Mouse (Mus musculus) hindbrain, embryonic 12.5 days (tissue): ENCODE results near the gene Cda. TPM values are rescaled to one million over a fixed set of nuclear protein-coding genes. Genes with fewer than 3 reads are reported as not detected.
A peak's percentile ranks its signal among the peaks of the same experiment; 100 is the strongest.

ENCODE experiments used
- ATAC-seq: fragments of 200-750 bp; cut with Nextera tagmentation; 2 replicates; pipeline ENCODE4 v1.8.0; 2017; ENCODE audit warnings: moderate TSS enrichment; ENCODE audit not compliant: low FRiP score
- H3K27ac ChIP-seq: fragments of 300-500 bp; sonication (generic); 2 replicates; pipeline ENCODE4 v1.5.1; 2016; ENCODE audit warnings: mild to moderate bottlenecking
- H3K27me3 ChIP-seq: fragments of 300-500 bp; sonication (generic); 2 replicates; pipeline ENCODE4 v1.6.1; 2016; ENCODE audit warnings: mild to moderate bottlenecking
- H3K36me3 ChIP-seq: fragments of 300-500 bp; sonication (generic); 2 replicates; pipeline ENCODE4 v1.6.1; 2016; ENCODE audit warnings: mild to moderate bottlenecking
- H3K4me1 ChIP-seq: fragments of 300-500 bp; sonication (generic); 2 replicates; pipeline ENCODE4 v1.6.1; 2016
- H3K4me2 ChIP-seq: fragments of 300-500 bp; sonication (generic); replicated peaks from 2 replicates; pipeline ENCODE4 v1.6.1; 2016; ENCODE audit warnings: mild to moderate bottlenecking
- H3K4me3 ChIP-seq: fragments of 300-500 bp; sonication (generic); 2 replicates; pipeline ENCODE4 v1.5.1; 2016; ENCODE audit warnings: mild to moderate bottlenecking
- H3K9ac ChIP-seq: fragments of 300-500 bp; sonication (generic); 2 replicates; pipeline ENCODE4 v1.6.1; 2016; ENCODE audit warnings: mild to moderate bottlenecking, moderate library complexity
- H3K9me3 ChIP-seq: fragments of 300-500 bp; sonication (generic); replicated peaks from 2 replicates; pipeline ENCODE4 v1.6.1; 2016; ENCODE audit warnings: mild to moderate bottlenecking
- WGBS: fragments of 180-500 bp; shearing (Covaris S2); methylation state at CpG from one replicate; pipeline ENCODE4 v1.1.7; 2016; 5-methylcytosine and 5-hydroxymethylcytosine counted together
- polyA plus RNA-seq: library from polyadenylated mRNA; unstranded; fragments of >200 nt; fragmentation: Nextera tagmentation; extraction: Ambion mirVana; gene quantifications from 2 replicates; pipeline ENCODE4 v1.2.1, GENCODE M21; 2016

The Cda gene
- polyA plus RNA-seq, 1 experiment from 2014 or later = 4.4 TPM

DNA sequence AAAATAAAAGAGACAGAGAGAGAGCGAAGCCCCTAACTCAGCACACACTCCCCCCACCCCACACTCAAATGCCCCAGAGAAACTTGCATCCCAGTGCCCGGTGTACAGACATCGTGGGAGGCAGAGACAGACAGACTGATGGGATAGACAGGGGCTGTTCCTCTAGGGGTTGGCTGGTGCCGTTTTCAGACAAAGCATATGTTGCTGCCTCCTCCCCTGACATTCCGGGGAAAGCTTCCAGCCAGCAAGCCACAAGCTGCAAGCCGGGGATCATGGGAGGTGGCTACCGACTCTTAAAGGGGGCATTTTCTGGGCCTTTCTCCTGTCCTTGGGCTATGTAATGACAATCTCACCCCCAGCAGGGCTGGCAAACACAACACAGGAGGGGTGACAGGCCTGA, 25.9 kb upstream of the Cda start:
- H3K4me3 ChIP-seq = no peak overlapping the region
- no peaks in the 10 kb centered on the region for H3K36me3 ChIP-seq
- no peak overlapping the region for H3K27ac ChIP-seq
- 60% methylated on average over 7 of the region's 7 CpGs for WGBS
- no peak overlapping the region for H3K4me2 ChIP-seq
- no peaks in the 10 kb centered on the region for H3K9me3 ChIP-seq
- H3K27me3 ChIP-seq = peaks cover 84% of the 10 kb centered on the region
- peaks cover 22% of the 10 kb centered on the region for H3K4me1 ChIP-seq
- no peak overlapping the region for H3K9ac ChIP-seq
- ATAC-seq = no peak

DNA sequence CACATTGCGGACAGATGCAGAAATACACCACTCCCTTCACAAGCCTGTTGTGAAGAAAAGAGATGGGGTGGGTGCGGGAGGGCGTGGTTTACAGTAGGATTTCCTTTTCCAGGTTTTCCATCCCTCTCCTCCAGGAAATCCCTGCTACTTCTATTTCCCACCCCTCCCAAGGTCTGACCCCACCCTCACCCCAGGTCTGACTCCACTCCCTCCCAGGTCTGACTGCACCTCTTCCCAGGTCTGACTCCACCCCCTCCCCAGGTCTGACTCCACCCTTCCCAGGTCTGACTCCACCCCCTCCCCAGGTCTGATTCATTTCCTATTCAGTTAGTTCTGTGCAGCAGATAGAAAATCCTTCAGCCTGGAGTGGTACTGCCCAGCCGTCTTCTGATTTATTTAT, 16.0 kb upstream of the Cda start:
- no peak overlapping the region for H3K4me3 ChIP-seq

DNA sequence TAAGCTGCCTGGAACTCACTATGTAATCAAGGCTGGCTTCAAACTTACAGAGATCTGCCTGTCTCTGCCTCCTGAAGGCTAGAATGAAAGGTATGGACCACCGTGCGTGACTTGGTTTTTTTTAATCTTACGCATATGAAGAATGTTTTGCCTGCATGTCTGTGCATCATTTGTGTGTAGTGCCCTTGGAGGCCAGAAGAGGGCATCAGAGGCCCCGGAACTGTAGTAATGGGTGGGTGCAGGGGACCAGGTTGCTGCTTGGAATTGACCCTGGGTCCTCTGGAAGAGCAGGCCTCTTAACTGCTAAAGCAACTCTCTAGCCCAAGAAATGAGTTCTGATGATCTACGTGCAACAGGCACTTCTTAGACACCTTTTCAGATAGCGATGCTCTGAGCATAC, 14.7 kb upstream of the Cda start:
- no peak for ATAC-seq
- Histone ChIP-seq H3K4me1 (peaks cover 17% of the 10 kb centered on the region), H3K4me2 (no peak overlapping the region), H3K9ac (no peak overlapping the region), H3K27ac (no peak overlapping the region), H3K27me3 (0 out of 2 replicates have a peak, but pooled peaks cover 6% of the 10 kb centered on the region), H3K36me3 (no peaks in the 10 kb centered on the region), H3K4me3 (no peak overlapping the region), H3K9me3 (no peaks in the 10 kb centered on the region)
- 81% methylated on average over 6 of the region's 6 CpGs for WGBS

More for the DNA sequence above, 16.0 kb upstream of the Cda start:
- Histone ChIP-seq H3K36me3 (no peaks in the 10 kb centered on the region), H3K27me3 (0 out of 2 replicates have a peak, but pooled peaks cover 6% of the 10 kb centered on the region), H3K4me2 (no peak overlapping the region), H3K27ac (no peak overlapping the region), H3K4me1 (peaks cover 17% of the 10 kb centered on the region), H3K9ac (no peak overlapping the region), H3K9me3 (no peaks in the 10 kb centered on the region)
- ATAC-seq = no peak
- WGBS = 51% methylated on average over 4 of the region's 4 CpGs

- ATAC-seq = peak; percentile 32
These were observed 12.4 kb upstream of the Cda start for GRCm38 (mm10) chr4:138380132-138380689.

GRCm38 (mm10) chr4:138379091-138379840, 11.5 kb upstream of the Cda start:
- Histone ChIP-seq H3K36me3 (no peaks in the 10 kb centered on the region), H3K4me2 (no peak overlapping the region), H3K4me1 (peaks cover 17% of the 10 kb centered on the region), H3K9ac (no peak overlapping the region), H3K27me3 (0 out of 2 replicates have a peak, but pooled peaks cover 3% of the 10 kb centered on the region), H3K9me3 (no peaks in the 10 kb centered on the region), H3K4me3 (no peak overlapping the region), H3K27ac (peak overlapping the region; percentile 66)
- ATAC-seq = peak; percentile 73
- 43% methylated on average over 14 of the region's 14 CpGs for WGBS

More at GRCm38 (mm10) chr4:138380132-138380689, 12.4 kb upstream of the Cda start:
- Histone ChIP-seq H3K9ac (no peak overlapping the region), H3K36me3 (no peaks in the 10 kb centered on the region), H3K4me3 (no peak overlapping the region), H3K27me3 (0 out of 2 replicates have a peak, but pooled peaks cover 6% of the 10 kb centered on the region), H3K27ac (no peak overlapping the region), H3K4me2 (no peak overlapping the region), H3K4me1 (peaks cover 17% of the 10 kb centered on the region), H3K9me3 (no peaks in the 10 kb centered on the region)
- WGBS = 40% methylated on average over 10 of the region's 10 CpGs

DNA sequence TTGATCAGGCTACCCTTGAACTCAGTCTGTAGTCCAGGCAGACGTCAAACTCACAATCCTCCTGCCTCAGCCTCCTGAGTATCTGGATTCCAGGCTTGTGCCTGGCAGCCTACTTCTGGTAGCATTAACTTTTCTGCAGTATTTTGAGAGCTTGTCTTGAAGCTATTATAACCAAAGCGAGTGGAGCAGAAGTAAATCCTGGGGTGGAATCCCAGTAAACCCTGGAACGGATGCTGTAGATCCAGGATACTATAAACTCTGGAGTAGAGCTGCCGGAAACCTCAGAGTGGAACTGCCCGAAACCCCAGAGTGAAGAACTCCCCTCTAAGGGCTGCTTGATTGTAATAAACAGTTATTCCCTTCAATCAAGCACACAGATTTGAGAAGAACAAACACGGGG, 9.7 kb upstream of the Cda start:
- no peak overlapping the region for H3K9ac ChIP-seq
- no peaks in the 10 kb centered on the region for H3K9me3 ChIP-seq
- WGBS = 51% methylated on average over 6 of the region's 6 CpGs
- ATAC-seq = no peak
- no peaks in the 10 kb centered on the region for H3K36me3 ChIP-seq
- 0 out of 2 replicates have a peak, but pooled peaks cover 3% of the 10 kb centered on the region for H3K27me3 ChIP-seq
- peaks cover 17% of the 10 kb centered on the region for H3K4me1 ChIP-seq
- no peak overlapping the region for H3K27ac ChIP-seq
- H3K4me2 ChIP-seq = no peak overlapping the region
- no peak overlapping the region for H3K4me3 ChIP-seq

DNA sequence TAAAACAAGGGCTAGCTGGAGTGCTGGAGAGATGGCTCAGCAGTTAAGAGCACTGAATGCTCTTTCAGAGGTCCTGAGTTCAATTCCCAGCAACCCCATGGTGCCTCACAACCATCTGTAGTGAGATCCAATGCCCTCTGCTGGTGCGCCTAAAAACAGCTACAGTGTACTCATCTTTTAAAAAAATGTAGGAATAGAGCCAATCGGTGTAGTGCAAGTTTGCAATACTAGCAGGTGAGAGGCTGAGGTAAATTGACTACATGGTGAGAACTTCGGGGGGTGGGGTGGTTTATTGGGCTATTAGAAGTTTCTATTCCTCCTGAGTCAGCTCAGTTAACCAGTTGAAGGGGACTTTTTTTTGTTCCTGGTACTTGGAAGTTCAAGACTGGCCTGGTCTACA, 7.3 kb upstream of the Cda start:
- Histone ChIP-seq H3K9me3 (no peaks in the 10 kb centered on the region), H3K36me3 (no peaks in the 10 kb centered on the region), H3K27ac (no peak overlapping the region), H3K4me2 (no peak overlapping the region), H3K4me3 (no peak overlapping the region), H3K4me1 (peaks cover 13% of the 10 kb centered on the region), H3K9ac (no peak overlapping the region), H3K27me3 (no peaks in the 10 kb centered on the region)
- 83% methylated on average over 3 of the region's 3 CpGs for WGBS
- no peak for ATAC-seq

DNA sequence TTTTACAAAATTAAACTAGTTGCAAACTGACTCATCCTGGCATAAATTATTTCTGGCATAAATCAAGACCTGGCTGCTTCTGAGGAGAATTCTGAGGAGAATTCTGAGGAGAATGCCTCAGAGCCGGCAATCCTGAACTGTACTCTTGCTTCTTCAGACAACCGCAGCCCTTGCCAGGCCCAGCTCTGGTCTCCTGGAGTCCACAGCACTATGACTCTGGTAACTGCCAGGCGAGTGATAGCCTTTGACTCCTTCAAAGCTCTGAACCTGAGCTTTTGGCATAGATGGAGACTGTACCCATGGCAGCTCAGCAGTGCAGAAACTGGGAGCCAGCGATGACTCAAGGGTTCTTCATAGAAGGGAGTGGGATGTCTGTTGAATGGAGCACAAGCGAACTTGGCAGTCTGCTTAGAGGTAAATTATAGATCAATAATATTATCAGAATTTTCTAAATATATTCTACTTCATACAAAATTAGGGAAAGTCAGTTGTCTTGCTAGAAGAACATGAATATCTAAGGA, 3.3 kb upstream of the Cda start:
- ATAC-seq = no peak
- H3K27ac ChIP-seq = no peak overlapping the region
- 84% methylated on average over 5 of the region's 5 CpGs for WGBS
- H3K36me3 ChIP-seq = no peaks in the 10 kb centered on the region
- peaks cover 14% of the 10 kb centered on the region for H3K4me1 ChIP-seq
- peaks cover 32% of the 10 kb centered on the region for H3K27me3 ChIP-seq
- H3K4me2 ChIP-seq = no peak overlapping the region
- H3K9ac ChIP-seq = no peak overlapping the region
- H3K9me3 ChIP-seq = no peaks in the 10 kb centered on the region
- H3K4me3 ChIP-seq = no peak overlapping the region

- Histone ChIP-seq H3K4me3 (no peak overlapping the region), H3K36me3 (no peaks in the 10 kb centered on the region), H3K9ac (no peak overlapping the region), H3K9me3 (no peaks in the 10 kb centered on the region), H3K4me1 (peaks cover 14% of the 10 kb centered on the region), H3K27ac (no peak overlapping the region), H3K27me3 (peaks cover 37% of the 10 kb centered on the region), H3K4me2 (no peak overlapping the region)
- ATAC-seq = no peak
- WGBS = 85% methylated on average over 12 of the region's 12 CpGs
These were observed 887 bp upstream of the Cda start for GRCm38 (mm10) chr4:138368498-138369260.

GRCm38 (mm10) chr4:138366561-138366960, 1.2 kb downstream of the Cda start:
- Histone ChIP-seq H3K9ac (no peak overlapping the region), H3K4me2 (no peak overlapping the region), H3K36me3 (no peaks in the 10 kb centered on the region), H3K27me3 (peaks cover 37% of the 10 kb centered on the region), H3K27ac (no peak overlapping the region), H3K4me3 (no peak overlapping the region), H3K9me3 (no peaks in the 10 kb centered on the region), H3K4me1 (peaks cover 18% of the 10 kb centered on the region)
- no peak for ATAC-seq
- WGBS = 65% methylated on average over 2 of the region's 2 CpGs

GRCm38 (mm10) chr4:138363511-138363910, 4.3 kb downstream of the Cda start:
- H3K9me3 ChIP-seq = no peaks in the 10 kb centered on the region
- no peak overlapping the region for H3K9ac ChIP-seq
- no peak for ATAC-seq
- peaks cover 23% of the 10 kb centered on the region for H3K4me1 ChIP-seq
- H3K27ac ChIP-seq = no peak overlapping the region
- WGBS = 56% methylated on average over 5 of the region's 5 CpGs
- H3K4me3 ChIP-seq = no peak overlapping the region
- no peaks in the 10 kb centered on the region for H3K36me3 ChIP-seq
- H3K4me2 ChIP-seq = no peak overlapping the region
- peaks cover 33% of the 10 kb centered on the region for H3K27me3 ChIP-seq

- Histone ChIP-seq H3K9me3 (no peaks in the 10 kb centered on the region), H3K27ac (no peak overlapping the region), H3K4me2 (no peak overlapping the region), H3K4me1 (peaks cover 18% of the 10 kb centered on the region), H3K9ac (no peak overlapping the region), H3K4me3 (no peak overlapping the region), H3K27me3 (peaks cover 27% of the 10 kb centered on the region), H3K36me3 (no peaks in the 10 kb centered on the region)
- ATAC-seq = no peak
- 84% methylated on average over 7 of the region's 7 CpGs for WGBS
These were observed 4.9 kb downstream of the Cda start for GRCm38 (mm10) chr4:138362883-138363282.
